Mouse (Mus musculus): ENCODE measurements around the gene Uhrf1bp1. TPM values are rescaled to one million over a fixed set of nuclear protein-coding genes. Genes with fewer than 3 reads are reported as not detected.

The Uhrf1bp1 gene
- total RNA-seq (2014; fragmentation: Nextera tagmentation) (13.6 and 19.4 TPM in 2 replicates), total RNA-seq (2017) (6.7 and 6.9 TPM in 2 replicates)

GRCm38 (mm10) chr17:27856265-27856797, at the start of gene Uhrf1bp1:
Gene Uhrf1bp1, plus strand, starts transcription at chr17:27856441.
- ATAC-seq (replicated peaks; ENCODE audit: poor library complexity, severe bottlenecking) = peak; percentile 82

GRCm38 (mm10) chr17:27807542-27808078, 48.6 kb upstream of the Uhrf1bp1 start:
- ATAC-seq (replicated peaks; ENCODE audit: poor library complexity, severe bottlenecking) = no peak

- no peak for ATAC-seq (replicated peaks; ENCODE audit: poor library complexity, severe bottlenecking)
Observed at GRCm38 (mm10) chr17:27810569-27811331, 45.5 kb upstream of the Uhrf1bp1 start.

GRCm38 (mm10) chr17:27811980-27812379, 44.3 kb upstream of the Uhrf1bp1 start:
- ATAC-seq (replicated peaks; ENCODE audit: poor library complexity, severe bottlenecking) = no peak

GRCm38 (mm10) chr17:27814606-27815005, 41.6 kb upstream of the Uhrf1bp1 start:
- ATAC-seq (replicated peaks; ENCODE audit: poor library complexity, severe bottlenecking) = no peak

- no peak for ATAC-seq (replicated peaks; ENCODE audit: poor library complexity, severe bottlenecking)
Observed at GRCm38 (mm10) chr17:27819011-27819410, 37.2 kb upstream of the Uhrf1bp1 start.

- ATAC-seq (replicated peaks; ENCODE audit: poor library complexity, severe bottlenecking) = 0 out of 2 replicates have a peak, but pooled peaks have one; percentile 2
Observed at GRCm38 (mm10) chr17:27819521-27819970, 36.7 kb upstream of the Uhrf1bp1 start.

- peak; percentile 1; the same call in 1 of the 2 replicates for ATAC-seq (replicated peaks; ENCODE audit: poor library complexity, severe bottlenecking)
Observed at GRCm38 (mm10) chr17:27819971-27820567, 36.2 kb upstream of the Uhrf1bp1 start.

- peak; percentile 89 for ATAC-seq (replicated peaks; ENCODE audit: poor library complexity, severe bottlenecking)
Observed at GRCm38 (mm10) chr17:27820568-27821406, 35.5 kb upstream of the Uhrf1bp1 start, which contains the start of gene D17Wsu92e. Gene D17Wsu92e, minus strand, starts transcription at chr17:27820648.

GRCm38 (mm10) chr17:27821407-27822338, 34.6 kb upstream of the Uhrf1bp1 start:
- ATAC-seq (replicated peaks; ENCODE audit: poor library complexity, severe bottlenecking) = no peak

- no peak for ATAC-seq (replicated peaks; ENCODE audit: poor library complexity, severe bottlenecking)
Observed at GRCm38 (mm10) chr17:27823142-27823905, 32.9 kb upstream of the Uhrf1bp1 start.

GRCm38 (mm10) chr17:27824941-27825340, 31.3 kb upstream of the Uhrf1bp1 start:
- peak; percentile 41 for ATAC-seq (replicated peaks; ENCODE audit: poor library complexity, severe bottlenecking)

- no peak for ATAC-seq (replicated peaks; ENCODE audit: poor library complexity, severe bottlenecking)
Observed at GRCm38 (mm10) chr17:27825539-27825938, 30.7 kb upstream of the Uhrf1bp1 start.

GRCm38 (mm10) chr17:27825984-27826905, 30.0 kb upstream of the Uhrf1bp1 start:
- peak; percentile 92 for ATAC-seq (replicated peaks; ENCODE audit: poor library complexity, severe bottlenecking)

- peak; percentile 23 for ATAC-seq (replicated peaks; ENCODE audit: poor library complexity, severe bottlenecking)
Observed at GRCm38 (mm10) chr17:27826908-27827383, 29.3 kb upstream of the Uhrf1bp1 start.

GRCm38 (mm10) chr17:27827511-27827910, 28.7 kb upstream of the Uhrf1bp1 start:
- no peak for ATAC-seq (replicated peaks; ENCODE audit: poor library complexity, severe bottlenecking)

- no peak for ATAC-seq (replicated peaks; ENCODE audit: poor library complexity, severe bottlenecking)
Observed at GRCm38 (mm10) chr17:27830411-27830810, 25.8 kb upstream of the Uhrf1bp1 start.
